Mouse (Mus musculus) erythroblast, embryonic 14.5 days (primary cell): ENCODE results near the gene Gm45799.

ENCODE experiments used
- GATA1 ChIP-seq: IDR thresholded peaks from 2 replicates; pipeline ENCODE4 v1.6.1; 2012; ENCODE audit warnings: low read length, inconsistent platforms, mixed read lengths
- TAL1 ChIP-seq: IDR thresholded peaks from 3 replicates; pipeline ENCODE4 v1.6.1; 2012; ENCODE audit warnings: low read length, inconsistent platforms, mixed read lengths

DNA sequence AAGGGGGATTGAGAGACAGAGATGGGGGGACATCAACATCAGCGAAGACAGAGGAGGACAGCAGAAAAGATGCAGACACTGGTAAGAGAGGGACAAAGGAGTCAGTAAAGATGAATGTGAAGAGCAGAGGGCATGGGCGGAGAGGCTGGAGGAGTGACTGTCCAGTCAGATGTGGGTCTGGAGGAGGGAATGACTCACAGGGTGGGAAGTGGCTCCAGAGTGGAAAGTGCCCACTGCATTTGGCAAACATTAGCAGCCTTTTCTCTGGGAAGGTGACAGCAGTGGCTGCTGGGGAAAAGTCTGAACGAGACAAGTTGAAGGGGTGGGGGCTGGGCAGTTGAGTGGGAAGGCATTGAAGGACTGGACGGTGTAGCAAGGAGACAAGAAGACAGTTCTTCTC lies 19.3 kb upstream of the Gm45799 start:
- TF ChIP-seq GATA1 (no peak), TAL1 (no peak)
